In genomic region chr5:77265081-77265670, GRCm38 (mm10) we compare ENCODE assay signal across 8 mouse cellular contexts. TPM values are rescaled to one million over a fixed set of nuclear protein-coding genes. Genes with fewer than 3 reads are reported as not detected.
DNase-seq lines count a peak whose midpoint lies in the region; ATAC-seq lines count a peak whose summit lies in the region.

Gene Rest, plus strand, starts transcription at chr5:77265491.

- H3K27me3 ChIP-seq in hindbrain, embryonic 10.5 days (ENCODE audit: insufficient read depth, poor library complexity, severe bottlenecking): peaks cover 21% of the 10 kb centered on the region

- peak; percentile 66 for ATAC-seq in frontal cortex, adult (ENCODE audit: low TSS enrichment)

- WGBS in hindbrain, embryonic 10.5 days: under 1% methylated on average over 78 of the region's 78 CpGs
- WGBS in macrophage (ENCODE audit: missing documents): 2% methylated on average over 35 of the region's 78 CpGs

- peak within 1 kb of the TSS; percentile 96 for H3K27ac ChIP-seq in hindbrain, embryonic 10.5 days
- H3K27ac ChIP-seq in macrophage: peak within 1 kb of the TSS; percentile 22; the same call in 1 of the 2 replicates

- peaks cover 34% of the 10 kb centered on the region for H3K4me1 ChIP-seq in hindbrain, embryonic 10.5 days (replicated peaks)

- peaks cover 35% of the 10 kb centered on the region for H3K79me2 ChIP-seq in macrophage (ENCODE audit: inconsistent target)

- peak; percentile 87 for DNase-seq in WW6 (ENCODE audit: low read depth, low spot score)
- DNase-seq in cerebellum, adult 9-11 months: peak; percentile 34
- peak; percentile 84 for DNase-seq in hindbrain, embryonic 10.5 days (ENCODE audit: low spot score)
- peak; percentile 41 to 44 for DNase-seq in layer of hippocampus, postnatal 25 days (ENCODE audit: extremely low spot score in 1 of 2, low spot score in 1 of 2)
- peak; percentile 47 to 64 for DNase-seq in right cerebral cortex, postnatal 10 days (ENCODE audit: low spot score in 2 of 2)
- peak; percentile 77 for DNase-seq in urinary bladder, postnatal 25 days (ENCODE audit: low spot score)

- H3K4me3 ChIP-seq in hindbrain, embryonic 10.5 days: peak within 1 kb of the TSS; percentile 83
- H3K4me3 ChIP-seq in macrophage (ENCODE audit: inconsistent target): peak within 1 kb of the TSS; percentile 91

- H3K9me3 ChIP-seq in hindbrain, embryonic 10.5 days: no peaks in the 10 kb centered on the region

- peaks cover 23% of the 10 kb centered on the region for H3K36me3 ChIP-seq in hindbrain, embryonic 10.5 days
- H3K36me3 ChIP-seq in macrophage (ENCODE audit: inconsistent target): peaks cover 14% of the 10 kb centered on the region

RNA-seq across cellular contexts. Expression of gene Rest, which starts in this region (rescaled TPM):
- polyA plus RNA-seq in hindbrain, embryonic 10.5 days (2016; fragmentation: Nextera tagmentation; extraction: Ambion mirVana): 17.1 and 22.8 TPM in 2 replicates
- 1 to 10 TPM; 4.4 to 5.4 TPM for total RNA-seq in layer of hippocampus, postnatal 25 days (2021)
- 10 to 100 TPM in 24 of 26 experiments, 1 to 10 TPM in 2; 5.1 to 57.0 (median 25.0) TPM for total RNA-seq in macrophage (2018; cell fraction: chromatin; rRNA removed)
- total RNA-seq in macrophage (2018; cell fraction: cytosol; rRNA removed): 10 to 100 TPM; 21.6 to 48.5 (median 30.4) TPM
- 10 to 100 TPM; 14.9 to 77.8 (median 36.6) TPM for total RNA-seq in macrophage (2018; cell fraction: nucleus; rRNA removed)
- polyA plus RNA-seq in macrophage (2018): 13.0 to 15.4 TPM (median 13.4 TPM) in 3 replicates

Comparison
In these comparisons a context has a peak if more than half of its experiments do, and no peak if none do; other contexts are left out.
1. Peak in every context shown above with its lines: DNase-seq, ATAC-seq, H3K4me3 ChIP-seq and H3K27ac ChIP-seq.
2. DNase-seq: peak in every context shown above with its lines; median percentile 87 in WW6; 84 in hindbrain, embryonic 10.5 days; 77 in urinary bladder, postnatal 25 days; 56 in right cerebral cortex, postnatal 10 days; 42 in layer of hippocampus, postnatal 25 days; 34 in cerebellum, adult 9-11 months.